Comparison of ENCODE assay signal across 10 mouse cellular contexts in genomic region chr12:80924205-80924604, GRCm38 (mm10). TPM values are rescaled to one million over a fixed set of nuclear protein-coding genes. Genes with fewer than 3 reads are reported as not detected.
DNase-seq lines count a peak whose midpoint lies in the region; TF ChIP-seq lines count a peak whose summit lies in the region.
"Had no signal": no experiment of that assay in that cellular context is flagged by ENCODE, and none has a peak within 500 bp of the region (broad histone marks: within the 10 kb centered on the region; RNA-seq: fewer than 3 reads in every experiment).

No protein-coding gene starts in this region.

- DNase-seq in heart, adult 18-20 months, result peak; percentile 13 to 18
- DNase-seq in heart, postnatal 25 days (ENCODE audit: low spot score), result no peak
- DNase-seq in ovary, postnatal 10 days (ENCODE audit: low spot score), result peak; percentile 27
- DNase-seq in ovary, adult 18-20 months (ENCODE audit: low spot score), result no peak
- peak; percentile 45 for DNase-seq in lung, adult 2 months
- DNase-seq in urinary bladder, postnatal 10 days (ENCODE audit: low spot score), result peak; percentile 38
- DNase-seq in adrenal gland, adult 18-20 months (ENCODE audit: low spot score in 2 of 2), result no peak
- no peak for DNase-seq in adrenal gland, adult 2 months

- H3K4me1 ChIP-seq in lung, adult 2 months (ENCODE audit: control insufficient read depth, insufficient read depth, low read length), result peaks cover 7% of the 10 kb centered on the region
- H3K4me1 ChIP-seq: midbrain, embryonic 15.5 days had no signal

- intact Hi-C loops in heart, postnatal 25 days (cut with DNase I), result no loop called here

- 56% methylated on average over 3 of the region's 3 CpGs for WGBS in lung, adult 2 months

- no peak for TF ChIP-seq CTCF in lung, adult 2 months (IDR thresholded peaks at IDR 0.05; ENCODE audit: insufficient read depth, low read length)

- H3K4me3 ChIP-seq in lung, adult 2 months (replicated peaks; ENCODE audit: extremely low read depth, low read depth, low read length), result no peak overlapping the region
- H3K4me3 ChIP-seq: midbrain, embryonic 15.5 days had no signal

- no peak for TF ChIP-seq POLR2A in lung, adult 2 months (IDR thresholded peaks at IDR 0.05; ENCODE audit: borderline replicate concordance, extremely low read depth, low read depth, low read length)

RNA-seq across cellular contexts. Expression of gene Srsf5, which starts 21.1 kb away (rescaled TPM):
- total RNA-seq in heart, adult 18-20 months (2021), result 100 to 1,000 TPM in 1 of 2 experiments, 10 to 100 TPM in 1; 89.4 to 117 TPM
- total RNA-seq in heart, postnatal 25 days (2021), result 100 to 1,000 TPM; 105 to 109 TPM
- polyA plus RNA-seq in lung, adult 2 months (2012; rRNA removed), result 364 and 550 TPM in 2 replicates
- total RNA-seq in adrenal gland, adult 18-20 months (2021), result 100 to 1,000 TPM; 245 to 319 TPM
- total RNA-seq in adrenal gland, adult 2 months (2021), result 100 to 1,000 TPM; 249 to 348 TPM
- polyA plus RNA-seq in adrenal gland, adult 2 months (2012; rRNA removed), result 126 and 136 TPM in 2 replicates

RNA-seq across cellular contexts. Expression of gene Slc10a1, which starts 44.3 kb away (rescaled TPM):
- total RNA-seq in heart, adult 18-20 months (2021), result not detected
- total RNA-seq in heart, postnatal 25 days (2021), result not detected
- polyA plus RNA-seq in lung, adult 2 months (2012; rRNA removed), result 0.11 and 0.50 TPM in 2 replicates
- total RNA-seq in adrenal gland, adult 18-20 months (2021), result not detected
- total RNA-seq in adrenal gland, adult 2 months (2021), result 1 to 10 TPM in 1 of 2 experiments, not detected in 1; 2.3 TPM
- polyA plus RNA-seq in adrenal gland, adult 2 months (2012; rRNA removed), result 0.67 TPM in 1 of 2 replicates, not detected in the other
- polyA plus RNA-seq: large intestine, adult 2 months had no signal

Comparison
In these comparisons a context has a peak if more than half of its experiments do, and no peak if none do; other contexts are left out.
1. DNase-seq: peak in heart, adult 18-20 months (2 of 2), ovary, postnatal 10 days (single experiment), lung, adult 2 months (single experiment) and urinary bladder, postnatal 10 days (single experiment); none in heart, postnatal 25 days (single experiment), ovary, adult 18-20 months (single experiment), adrenal gland, adult 18-20 months (0 of 2) and adrenal gland, adult 2 months (single experiment).